Mouse (Mus musculus) adrenal gland, postnatal 4 days (tissue): ENCODE measurements around the gene Lrrc75b. TPM values are rescaled to one million over a fixed set of nuclear protein-coding genes. Genes with fewer than 3 reads are reported as not detected.

Source experiments
- DNase-seq, 2 experiments: peaks; one replicate each; pipeline ENCODE4 v3.0.0; 2021 to 2022; ENCODE audit warnings: low spot score in 2 of 2, mixed read lengths in 2 of 2
- total RNA-seq, 2 experiments: library from RNA; stranded (reverse); gene quantifications; 2 replicates each; pipeline ENCODE4 v1.2.3; 2021

Gene Lrrc75b
- total RNA-seq, 2 experiments from 2014 or later: 1.8 to 4.0 TPM

DNA sequence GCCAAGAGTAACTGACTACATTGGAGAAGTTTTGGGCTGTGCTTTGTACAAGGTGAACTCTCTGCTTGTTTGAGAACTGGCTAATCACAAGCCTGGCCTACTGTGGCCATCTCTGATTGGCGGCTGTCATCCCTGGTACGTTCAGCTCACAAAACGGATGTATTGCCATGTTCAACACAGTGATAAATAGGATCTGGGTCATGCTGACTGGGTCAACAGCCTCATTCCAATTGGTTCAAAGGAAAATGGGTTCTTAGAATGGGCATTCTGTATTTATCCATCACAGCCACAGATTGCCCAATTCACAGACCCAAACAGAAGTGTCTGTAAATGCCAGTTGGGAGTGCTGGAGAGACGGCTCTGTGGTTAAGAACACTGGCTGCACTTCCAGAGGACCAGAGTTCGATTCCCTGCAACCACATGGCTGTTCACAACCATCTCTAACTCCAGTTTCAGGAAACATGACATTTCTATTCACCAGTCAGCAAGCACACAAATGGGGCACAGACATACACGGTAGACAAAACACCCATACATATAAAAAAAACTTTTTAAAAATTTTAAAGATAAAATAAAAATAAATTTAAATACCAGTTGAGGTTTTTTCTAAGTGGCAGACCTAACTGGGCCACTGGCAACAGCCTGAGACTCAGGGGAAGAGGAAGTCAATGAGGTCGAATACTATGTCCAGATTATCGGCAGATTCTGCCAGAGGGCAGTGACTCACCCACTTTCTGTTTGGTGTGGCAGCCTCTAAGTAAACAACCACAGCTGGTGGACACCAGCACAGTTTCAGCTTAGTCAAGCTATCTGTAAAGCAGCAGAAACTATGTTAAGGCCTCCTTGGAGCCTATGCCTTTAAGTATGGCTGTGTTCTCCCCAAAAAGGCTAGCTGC, 55.6 kb downstream of the Lrrc75b start:
- DNase-seq: no peak

DNA sequence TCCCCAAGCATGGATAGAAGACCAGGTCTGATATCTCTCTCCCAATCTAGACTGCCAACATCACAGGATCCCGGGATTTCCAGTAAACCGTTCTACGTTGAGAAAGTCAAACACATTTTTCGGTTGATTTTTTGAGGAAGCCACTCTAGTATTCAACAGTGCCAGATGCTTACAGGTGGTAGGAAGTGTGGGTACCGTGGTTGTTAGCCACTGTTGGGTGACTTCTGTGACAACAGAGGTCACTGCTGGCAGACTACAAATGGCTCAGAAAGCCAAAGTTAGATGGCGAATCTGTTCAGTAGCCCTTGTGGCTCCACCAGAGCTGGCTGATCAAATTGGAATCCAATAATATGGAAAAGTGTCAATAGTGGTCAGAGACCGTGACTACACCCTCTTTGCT, 56.4 kb downstream of the Lrrc75b start:
- DNase-seq: no peak

DNA sequence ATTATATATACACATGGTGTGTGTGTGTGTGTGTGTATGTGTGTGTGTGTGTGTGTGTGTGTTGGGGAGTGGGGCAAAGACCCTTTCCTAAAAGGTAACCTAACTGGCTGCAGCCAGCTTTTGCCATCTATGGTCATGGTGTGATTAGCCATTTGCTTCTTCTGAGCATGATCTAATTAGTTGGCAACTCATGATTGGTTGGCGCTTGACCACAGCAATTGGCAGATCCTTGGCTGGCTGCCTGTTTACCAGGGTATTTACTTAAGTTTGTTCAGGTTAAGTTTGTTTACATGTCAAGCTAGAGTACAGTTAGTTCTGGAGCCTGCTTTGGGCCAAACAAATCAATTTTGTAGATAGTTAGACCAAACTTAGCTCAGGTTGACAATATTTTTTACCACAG, 58.5 kb downstream of the Lrrc75b start:
- DNase-seq: no peak

GRCm38 (mm10) chr10:75500345-75500744, 59.8 kb downstream of the Lrrc75b start:
- no peak for DNase-seq

Other genes starting within 250 kb of the Lrrc75b start
- 1 to 10 TPM; 9.1 to 9.4 TPM for gene Adora2a, start 243.5 kb downstream of the Lrrc75b start, total RNA-seq
- gene Upb1, start 159.2 kb downstream of the Lrrc75b start, total RNA-seq: 10 to 100 TPM in 1 of 2 experiments, 1 to 10 TPM in 1; 2.1 to 16.1 TPM
- gene Snrpd3, start 42.8 kb downstream of the Lrrc75b start, total RNA-seq: 100 to 1,000 TPM; 114 to 124 TPM
- 10 to 100 TPM; 42.4 to 44.6 TPM for gene Gucd1, start 42.4 kb downstream of the Lrrc75b start, total RNA-seq
- 10 to 100 TPM in 1 of 2 experiments, 1 to 10 TPM in 1; 1.2 to 39.0 TPM for gene Ggt1, start 1.3 kb upstream of the Lrrc75b start, total RNA-seq
- 10 to 100 TPM; 11.2 to 14.0 TPM for gene Ggt5, start 29.0 kb upstream of the Lrrc75b start, total RNA-seq
- gene Susd2, start 83.7 kb upstream of the Lrrc75b start, total RNA-seq: 10 to 100 TPM in 1 of 2 experiments, 1 to 10 TPM in 1; 7.4 to 17.2 TPM
- gene Cabin1, start 204.0 kb upstream of the Lrrc75b start, total RNA-seq: 10 to 100 TPM; 49.4 to 58.5 TPM
- gene Ddt, start 213.1 kb upstream of the Lrrc75b start, total RNA-seq: 10 to 100 TPM; 57.0 to 67.9 TPM
- gene Gm20441, start 220.6 kb upstream of the Lrrc75b start, total RNA-seq: under 1 TPM in 1 of 2 experiments, not detected in 1; 0.82 TPM
- gene Gstt3, start 221.1 kb upstream of the Lrrc75b start, total RNA-seq: 10 to 100 TPM; 12.7 to 21.7 TPM
- gene Gstt1, start 238.3 kb upstream of the Lrrc75b start, total RNA-seq: 10 to 100 TPM; 21.1 to 30.2 TPM